Mouse (Mus musculus) ovary, adult 18-20 months (tissue): ENCODE data around the gene Slc11a2.

ENCODE experiments used
- DNase-seq: peaks from one replicate; pipeline ENCODE4 v3.0.0; 2022; ENCODE audit warnings: low spot score, mixed read lengths

Gene Slc11a2

GRCm38 (mm10) chr15:100424396-100425122, at the start of gene Slc11a2:
Slc11a2 (minus strand) TSS chr15:100425072.
- no peak for DNase-seq

- DNase-seq = no peak
Measured at GRCm38 (mm10) chr15:100473926-100474503, 49.1 kb upstream of the Slc11a2 start.

- DNase-seq = no peak
Measured at GRCm38 (mm10) chr15:100470037-100470436, 45.2 kb upstream of the Slc11a2 start.

- no peak for DNase-seq
Measured at GRCm38 (mm10) chr15:100469189-100469545, 44.3 kb upstream of the Slc11a2 start.

GRCm38 (mm10) chr15:100468295-100469188, 43.7 kb upstream of the Slc11a2 start, which contains the start of gene Letmd1:
Letmd1 (plus strand) TSS chr15:100469023.
- peak; percentile 83 for DNase-seq

GRCm38 (mm10) chr15:100467738-100468137, 42.9 kb upstream of the Slc11a2 start:
- DNase-seq = no peak

- no peak for DNase-seq
Measured at GRCm38 (mm10) chr15:100465432-100465831, 40.6 kb upstream of the Slc11a2 start.

- DNase-seq = no peak
Measured at GRCm38 (mm10) chr15:100463712-100464111, 38.8 kb upstream of the Slc11a2 start.

- DNase-seq = no peak
Measured at GRCm38 (mm10) chr15:100462086-100462485, 37.2 kb upstream of the Slc11a2 start.

- no peak for DNase-seq
Measured at GRCm38 (mm10) chr15:100461646-100462045, 36.8 kb upstream of the Slc11a2 start.

- DNase-seq = no peak
Measured at GRCm38 (mm10) chr15:100460942-100461341, 36.1 kb upstream of the Slc11a2 start.

- no peak for DNase-seq
Measured at GRCm38 (mm10) chr15:100458055-100458454, 33.2 kb upstream of the Slc11a2 start.

GRCm38 (mm10) chr15:100457340-100457739, 32.5 kb upstream of the Slc11a2 start:
- no peak for DNase-seq

- DNase-seq = no peak
Measured at GRCm38 (mm10) chr15:100456356-100456991, 31.6 kb upstream of the Slc11a2 start.

- DNase-seq = no peak
Measured at GRCm38 (mm10) chr15:100452486-100452885, 27.6 kb upstream of the Slc11a2 start.

GRCm38 (mm10) chr15:100451245-100451644, 26.4 kb upstream of the Slc11a2 start:
- no peak for DNase-seq

- DNase-seq = no peak
Measured at GRCm38 (mm10) chr15:100449495-100449894, 24.6 kb upstream of the Slc11a2 start.

- no peak for DNase-seq
Measured at GRCm38 (mm10) chr15:100448572-100448971, 23.7 kb upstream of the Slc11a2 start.

- no peak for DNase-seq
Measured at GRCm38 (mm10) chr15:100446887-100447286, 22.0 kb upstream of the Slc11a2 start.

GRCm38 (mm10) chr15:100443126-100443922, 18.5 kb upstream of the Slc11a2 start:
- peak; percentile 86 for DNase-seq

- no peak for DNase-seq
Measured at GRCm38 (mm10) chr15:100436518-100436917, 11.6 kb upstream of the Slc11a2 start.
